Mouse (Mus musculus): ENCODE data around the gene Auts2.

Gene Auts2

GRCm38 (mm10) chr5:132161338-132162205 lies 381.6 kb downstream of the Auts2 start:
- peak; percentile 65 for DNase-seq

GRCm38 (mm10) chr5:132144181-132144580 lies 399.0 kb downstream of the Auts2 start:
- no peak for DNase-seq

GRCm38 (mm10) chr5:132140816-132141215 lies 402.3 kb downstream of the Auts2 start:
- no peak for DNase-seq

GRCm38 (mm10) chr5:132135941-132136663 lies 407.0 kb downstream of the Auts2 start:
- DNase-seq = peak; percentile 62

- peak; percentile 13 for DNase-seq
Measured at GRCm38 (mm10) chr5:132131948-132132347, 411.2 kb downstream of the Auts2 start.

GRCm38 (mm10) chr5:132130577-132130976 lies 412.6 kb downstream of the Auts2 start:
- DNase-seq = no peak

GRCm38 (mm10) chr5:132126626-132127025 lies 416.5 kb downstream of the Auts2 start:
- no peak for DNase-seq

- DNase-seq = no peak
Measured at GRCm38 (mm10) chr5:132115631-132116030, 427.5 kb downstream of the Auts2 start.

- no peak for DNase-seq
Measured at GRCm38 (mm10) chr5:132114561-132115301, 428.4 kb downstream of the Auts2 start.

GRCm38 (mm10) chr5:132113480-132113879 lies 429.7 kb downstream of the Auts2 start:
- peak; percentile 36 for DNase-seq

- no peak for DNase-seq
Measured at GRCm38 (mm10) chr5:132112666-132113065, 430.5 kb downstream of the Auts2 start.

GRCm38 (mm10) chr5:132102426-132102825 lies 440.7 kb downstream of the Auts2 start:
- no peak for DNase-seq

GRCm38 (mm10) chr5:132098461-132098860 lies 444.7 kb downstream of the Auts2 start:
- DNase-seq = no peak

GRCm38 (mm10) chr5:132092721-132093120 lies 450.4 kb downstream of the Auts2 start:
- DNase-seq = no peak

- DNase-seq = no peak
Measured at GRCm38 (mm10) chr5:132089496-132090250, 453.5 kb downstream of the Auts2 start.

- no peak for DNase-seq
Measured at GRCm38 (mm10) chr5:132088585-132088984, 454.6 kb downstream of the Auts2 start.

GRCm38 (mm10) chr5:132083753-132084326 lies 459.3 kb downstream of the Auts2 start:
- DNase-seq = no peak

GRCm38 (mm10) chr5:132075942-132076341 lies 467.2 kb downstream of the Auts2 start:
- no peak for DNase-seq

GRCm38 (mm10) chr5:132074724-132075374 lies 468.3 kb downstream of the Auts2 start:
- peak; percentile 82 for DNase-seq

GRCm38 (mm10) chr5:132074360-132074723 lies 468.8 kb downstream of the Auts2 start:
- DNase-seq = no peak

- no peak for DNase-seq
Measured at GRCm38 (mm10) chr5:132073677-132074359, 469.3 kb downstream of the Auts2 start.
